Mouse (Mus musculus) layer of hippocampus, postnatal 14 days (tissue): ENCODE results near the gene Mllt3. TPM values are rescaled to one million over a fixed set of nuclear protein-coding genes. Genes with fewer than 3 reads are reported as not detected.
A peak's percentile ranks its signal among the peaks of the same experiment; 100 is the strongest.

Source experiments
- DNase-seq, 2 experiments: peaks; one replicate each; pipeline ENCODE4 v3.0.0; 2021 to 2022; ENCODE audit warnings: low spot score in 2 of 2, mixed read lengths in 1 of 2
- long read RNA-seq, 2 experiments: library from polyadenylated mRNA; stranded (forward); transcript quantifications; one replicate each; pipeline ENCODE4 v2.0.0; 2021
- total RNA-seq, 2 experiments: library from RNA; stranded (reverse); gene quantifications; 2 replicates each; pipeline ENCODE4 v1.2.3; 2021

Gene Mllt3
- 10 to 100 TPM; 46.8 to 47.3 TPM for total RNA-seq
- long read RNA-seq, experiment 1, partial matches to known transcripts, result 3 of 5 reads
- long read RNA-seq, experiment 1, other reads (novel, unspliced or antisense), result 2 of 5 reads
- long read RNA-seq, experiment 2, full-length matches to known transcripts, result 3 of 11 reads
- long read RNA-seq, experiment 2, partial matches to known transcripts, result 3 of 11 reads
- long read RNA-seq, experiment 2, other reads (novel, unspliced or antisense), result 5 of 11 reads

GRCm38 (mm10) chr4:88033216-88033653 lies at the start of gene Mllt3:
TSS of gene Mllt3 (minus strand) at chr4:88033364.
- peak; percentile 91 to 95 for DNase-seq

GRCm38 (mm10) chr4:88082381-88082780 lies 49.2 kb upstream of the Mllt3 start:
- no peak for DNase-seq

- DNase-seq, result no peak
Observed at GRCm38 (mm10) chr4:88081885-88082284, 48.7 kb upstream of the Mllt3 start.

- no peak for DNase-seq
Observed at GRCm38 (mm10) chr4:88081417-88081816, 48.3 kb upstream of the Mllt3 start.

- no peak for DNase-seq
Observed at GRCm38 (mm10) chr4:88078983-88079382, 45.8 kb upstream of the Mllt3 start.

- DNase-seq, result no peak
Observed at GRCm38 (mm10) chr4:88075388-88075787, 42.2 kb upstream of the Mllt3 start.

- no peak for DNase-seq
Observed at GRCm38 (mm10) chr4:88046280-88046679, 13.1 kb upstream of the Mllt3 start.

- no peak for DNase-seq
Observed at GRCm38 (mm10) chr4:88045151-88045550, 12.0 kb upstream of the Mllt3 start.

GRCm38 (mm10) chr4:88035361-88035760 lies 2.2 kb upstream of the Mllt3 start:
- peak in 1 of 2 experiments; percentile 77 for DNase-seq

GRCm38 (mm10) chr4:88034387-88035157 lies 1.4 kb upstream of the Mllt3 start:
- no peak for DNase-seq

- DNase-seq, result no peak
Observed at GRCm38 (mm10) chr4:88033729-88034386, 694 bp upstream of the Mllt3 start.

GRCm38 (mm10) chr4:88032151-88033098 lies 739 bp downstream of the Mllt3 start:
- peak; percentile 49 to 57 for DNase-seq

- DNase-seq, result peak in 1 of 2 experiments; percentile 30
Observed at GRCm38 (mm10) chr4:88031211-88032150, 1.7 kb downstream of the Mllt3 start.

GRCm38 (mm10) chr4:88023567-88023966 lies 9.6 kb downstream of the Mllt3 start:
- DNase-seq, result no peak

GRCm38 (mm10) chr4:88022623-88023022 lies 10.5 kb downstream of the Mllt3 start:
- no peak for DNase-seq

GRCm38 (mm10) chr4:88020421-88020820 lies 12.7 kb downstream of the Mllt3 start:
- DNase-seq, result no peak

GRCm38 (mm10) chr4:88019645-88020044 lies 13.5 kb downstream of the Mllt3 start:
- no peak for DNase-seq

GRCm38 (mm10) chr4:88017452-88018350 lies 15.5 kb downstream of the Mllt3 start:
- DNase-seq, result no peak

- no peak for DNase-seq
Observed at GRCm38 (mm10) chr4:88015765-88016164, 17.4 kb downstream of the Mllt3 start.
